Mouse (Mus musculus) midbrain, postnatal 0 days (tissue): ENCODE results near the gene Sh3pxd2a. TPM values are rescaled to one million over a fixed set of nuclear protein-coding genes. Genes with fewer than 3 reads are reported as not detected.

ENCODE experiments used
- ATAC-seq: fragments of 200-750 bp; cut with Nextera tagmentation; 2 replicates; pipeline ENCODE4 v1.8.0; 2017; ENCODE audit warnings: moderate number of reproducible peaks, mild to moderate bottlenecking, moderate TSS enrichment, moderate library complexity; ENCODE audit not compliant: low FRiP score
- DNase-seq: peaks from one replicate; pipeline ENCODE4 v3.0.0-alpha.2; 2015; ENCODE audit warnings: low spot score
- H3K27ac ChIP-seq: fragments of 300-500 bp; sonication (generic); 2 replicates; pipeline ENCODE4 v1.5.1; 2014; ENCODE audit warnings: low read depth, mild to moderate bottlenecking, low read length, mixed read lengths
- H3K27me3 ChIP-seq: fragments of 300-500 bp; sonication (generic); 2 replicates; pipeline ENCODE4 v1.6.1; 2014; ENCODE audit warnings: low read length, control low read depth, mixed read lengths; ENCODE audit not compliant: insufficient read depth
- H3K36me3 ChIP-seq: fragments of 300-500 bp; sonication (generic); 2 replicates; pipeline ENCODE4 v1.6.1; 2014; ENCODE audit warnings: low read length, control low read depth, mixed read lengths; ENCODE audit not compliant: insufficient read depth
- H3K4me1 ChIP-seq: fragments of 300-500 bp; sonication (generic); 2 replicates; pipeline ENCODE4 v1.6.1; 2014; ENCODE audit warnings: mild to moderate bottlenecking, control low read depth, antibody characterized with exemption, low read length, mixed read lengths; ENCODE audit not compliant: insufficient read depth
- H3K4me2 ChIP-seq: fragments of 300-500 bp; sonication (generic); 2 replicates; pipeline ENCODE4 v1.6.1; 2014; ENCODE audit warnings: low read depth, mild to moderate bottlenecking, low read length, mixed read lengths; ENCODE audit not compliant: poor library complexity, severe bottlenecking
- H3K4me3 ChIP-seq: fragments of 300-500 bp; sonication (generic); 2 replicates; pipeline ENCODE4 v1.5.1; 2014; ENCODE audit warnings: low read depth, mild to moderate bottlenecking, low read length, moderate library complexity
- H3K9ac ChIP-seq: fragments of 300-500 bp; sonication (generic); replicated peaks from 2 replicates; pipeline ENCODE4 v1.6.1; 2014; ENCODE audit warnings: mild to moderate bottlenecking, low read length, moderate library complexity, mixed read lengths; ENCODE audit not compliant: poor library complexity, severe bottlenecking
- H3K9me3 ChIP-seq: fragments of 300-500 bp; sonication (generic); 2 replicates; pipeline ENCODE4 v1.6.1; 2016; ENCODE audit warnings: low read length, control low read depth
- CTCF ChIP-seq: IDR thresholded peaks from 2 replicates; pipeline ENCODE4 v1.5.1; 2016; ENCODE audit warnings: antibody characterized with exemption, mild to moderate bottlenecking
- WGBS: fragments of 180-500 bp; shearing (Covaris S2); extraction: QIAGEN DNeasy Blood & Tissue Kit; methylation state at CpG from one replicate; pipeline ENCODE4 v1.1.7; 2014; 5-methylcytosine and 5-hydroxymethylcytosine counted together
- polyA plus RNA-seq: library from polyadenylated mRNA; unstranded; fragments of >200 nt; fragmentation: Nextera tagmentation; extraction: Ambion mirVana; gene quantifications from 2 replicates; pipeline ENCODE4 v1.2.1, GENCODE M21; 2015
- total RNA-seq: library from RNA; depleted of rRNA; stranded (reverse); fragments of >200 nt; gene quantifications from 2 replicates; pipeline ENCODE4 v1.2.3, GENCODE M21; 2014

The Sh3pxd2a gene
- total and polyA plus RNA-seq, 2 experiments from 2014 or later, result 1.5 to 21.0 TPM

DNA sequence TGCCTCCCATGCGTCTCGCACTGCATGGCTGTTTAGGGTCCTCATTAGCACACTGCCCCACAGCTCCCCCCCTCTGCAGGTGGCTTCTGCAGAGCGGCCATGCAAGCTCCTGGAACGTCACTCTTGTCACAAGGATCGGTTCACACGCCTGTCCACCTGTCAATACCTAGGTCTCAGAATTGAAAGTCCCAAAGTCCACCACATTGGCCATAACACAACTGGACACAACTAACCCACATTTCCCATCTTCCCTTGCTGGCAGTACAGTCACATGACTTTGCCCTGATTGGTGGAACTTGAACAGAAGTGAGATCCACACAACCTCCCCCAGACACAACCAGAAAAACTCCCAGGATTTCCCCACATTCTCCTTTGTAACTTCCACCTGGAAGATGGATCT lies 53.9 kb downstream of the Sh3pxd2a start:
- 0 out of 2 replicates have a peak, but pooled peaks cover 2% of the 10 kb centered on the region for H3K4me1 ChIP-seq
- no peaks in the 10 kb centered on the region for H3K27me3 ChIP-seq
- H3K27ac ChIP-seq, result no peak overlapping the region
- no peak overlapping the region for H3K9ac ChIP-seq
- H3K4me2 ChIP-seq, result no peak overlapping the region
- H3K36me3 ChIP-seq, result no peaks in the 10 kb centered on the region
- no peak for TF ChIP-seq CTCF
- no peak overlapping the region for H3K4me3 ChIP-seq
- ATAC-seq (no peak), DNase-seq (no peak)
- H3K9me3 ChIP-seq, result no peaks in the 10 kb centered on the region
- 91% methylated on average over 6 of the region's 6 CpGs for WGBS

DNA sequence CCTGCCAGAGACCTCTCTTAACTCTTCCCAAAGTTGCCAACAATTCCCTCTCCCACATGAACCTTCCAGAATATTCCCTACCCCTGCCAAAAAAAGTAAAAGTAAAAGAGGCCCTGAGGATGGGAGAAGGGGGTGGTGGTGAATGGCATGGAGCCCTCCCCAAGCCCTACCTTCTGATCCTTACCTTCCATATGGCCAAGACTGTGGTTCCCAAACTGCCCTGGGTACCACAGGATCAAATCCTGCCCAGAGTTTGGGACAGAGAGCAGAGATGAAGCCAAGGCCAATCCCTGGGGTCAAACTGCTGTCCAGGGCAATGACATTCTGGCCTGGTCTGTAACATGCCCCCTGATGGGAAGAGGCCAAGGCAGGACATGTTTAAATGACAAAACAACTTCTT lies 55.1 kb downstream of the Sh3pxd2a start:
- no peak for DNase-seq
- Histone ChIP-seq H3K9ac (no peak overlapping the region), H3K4me1 (0 out of 2 replicates have a peak, but pooled peaks cover under 1% of the 10 kb centered on the region), H3K4me2 (no peak overlapping the region), H3K27ac (no peak overlapping the region), H3K9me3 (no peaks in the 10 kb centered on the region), H3K36me3 (no peaks in the 10 kb centered on the region), H3K4me3 (no peak overlapping the region), H3K27me3 (no peaks in the 10 kb centered on the region)
- TF ChIP-seq CTCF, result no peak
- ATAC-seq, result no peak

DNA sequence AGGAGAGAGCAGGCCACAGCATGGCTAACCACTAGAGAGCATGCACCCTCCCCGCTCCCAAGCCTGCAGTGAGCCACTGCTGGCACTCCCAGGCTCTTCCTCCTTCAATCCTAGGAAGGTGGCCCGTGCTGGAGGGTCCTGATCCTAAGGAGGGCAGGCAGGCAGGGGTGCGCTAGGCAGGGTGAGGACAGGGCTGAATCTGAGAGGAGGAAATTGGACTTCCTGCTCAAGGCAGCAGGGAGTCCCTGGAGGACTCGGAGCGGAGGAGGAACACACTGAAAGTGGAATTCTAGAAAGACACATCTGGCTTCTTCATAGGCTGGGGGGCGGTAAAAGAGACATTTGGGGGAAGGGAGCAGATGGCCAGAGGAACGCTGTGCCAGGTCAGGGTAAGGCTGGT lies 55.5 kb downstream of the Sh3pxd2a start:
- H3K4me3 ChIP-seq, result no peak overlapping the region
- no peak overlapping the region for H3K27ac ChIP-seq
- 74% methylated on average over 7 of the region's 7 CpGs for WGBS
- no peaks in the 10 kb centered on the region for H3K27me3 ChIP-seq
- no peaks in the 10 kb centered on the region for H3K9me3 ChIP-seq
- ATAC-seq, result no peak
- no peak for TF ChIP-seq CTCF
- H3K4me2 ChIP-seq, result no peak overlapping the region
- no peaks in the 10 kb centered on the region for H3K36me3 ChIP-seq
- no peak overlapping the region for H3K9ac ChIP-seq
- DNase-seq, result no peak
- H3K4me1 ChIP-seq, result no peaks in the 10 kb centered on the region

DNA sequence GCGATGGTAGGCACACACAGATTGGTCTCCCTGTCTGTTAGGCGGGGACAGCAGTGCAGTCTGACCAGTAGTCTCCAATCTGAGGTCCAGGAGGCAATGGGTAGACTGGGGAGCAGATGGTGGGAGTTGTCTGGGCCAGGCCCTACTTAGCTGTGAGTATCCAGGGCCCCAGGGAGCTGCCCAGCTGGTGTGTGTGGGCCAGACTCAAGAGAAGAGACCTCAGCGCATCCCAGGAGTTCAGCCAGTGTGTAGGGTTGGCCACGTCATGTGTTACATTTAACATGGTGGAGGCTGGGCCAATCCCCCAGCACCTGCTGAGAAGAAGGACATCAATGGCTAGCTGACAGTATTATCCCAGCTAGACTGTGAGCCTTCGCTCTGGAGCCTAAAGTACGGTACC lies 56.9 kb downstream of the Sh3pxd2a start:
- WGBS, result 88% methylated on average over 6 of the region's 6 CpGs
- no peak overlapping the region for H3K9ac ChIP-seq
- ATAC-seq (no peak), DNase-seq (no peak)
- no peak for TF ChIP-seq CTCF
- no peaks in the 10 kb centered on the region for H3K36me3 ChIP-seq
- no peaks in the 10 kb centered on the region for H3K9me3 ChIP-seq
- no peaks in the 10 kb centered on the region for H3K4me1 ChIP-seq
- H3K27me3 ChIP-seq, result no peaks in the 10 kb centered on the region
- H3K27ac ChIP-seq, result no peak overlapping the region
- H3K4me2 ChIP-seq, result no peak overlapping the region
- no peak overlapping the region for H3K4me3 ChIP-seq

DNA sequence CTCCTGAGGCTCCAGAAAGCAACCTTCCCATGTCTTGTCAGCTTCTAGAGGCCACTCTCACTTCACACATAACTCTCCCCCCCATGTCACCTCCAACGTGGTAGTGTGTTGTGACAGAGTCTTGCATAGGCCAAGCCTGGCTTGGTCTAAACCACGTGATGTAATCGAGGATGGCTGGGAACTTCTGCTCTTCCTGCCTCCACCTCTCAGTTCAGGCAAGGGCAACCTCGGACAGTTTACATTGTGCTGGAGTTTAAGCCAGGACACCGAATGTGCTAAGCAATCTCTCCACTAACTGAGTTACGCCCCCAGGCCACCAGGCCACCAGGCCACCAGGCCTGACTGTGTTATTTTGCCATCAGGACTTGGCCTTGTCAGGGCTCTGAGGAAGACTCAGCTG lies 57.7 kb downstream of the Sh3pxd2a start:
- no peak overlapping the region for H3K9ac ChIP-seq
- H3K4me2 ChIP-seq, result no peak overlapping the region
- no peaks in the 10 kb centered on the region for H3K4me1 ChIP-seq
- no peak overlapping the region for H3K4me3 ChIP-seq
- WGBS, result 76% methylated on average over 6 of the region's 6 CpGs
- no peaks in the 10 kb centered on the region for H3K36me3 ChIP-seq
- no peak for TF ChIP-seq CTCF
- ATAC-seq (no peak), DNase-seq (no peak)
- H3K27me3 ChIP-seq, result no peaks in the 10 kb centered on the region
- no peak overlapping the region for H3K27ac ChIP-seq
- no peaks in the 10 kb centered on the region for H3K9me3 ChIP-seq

DNA sequence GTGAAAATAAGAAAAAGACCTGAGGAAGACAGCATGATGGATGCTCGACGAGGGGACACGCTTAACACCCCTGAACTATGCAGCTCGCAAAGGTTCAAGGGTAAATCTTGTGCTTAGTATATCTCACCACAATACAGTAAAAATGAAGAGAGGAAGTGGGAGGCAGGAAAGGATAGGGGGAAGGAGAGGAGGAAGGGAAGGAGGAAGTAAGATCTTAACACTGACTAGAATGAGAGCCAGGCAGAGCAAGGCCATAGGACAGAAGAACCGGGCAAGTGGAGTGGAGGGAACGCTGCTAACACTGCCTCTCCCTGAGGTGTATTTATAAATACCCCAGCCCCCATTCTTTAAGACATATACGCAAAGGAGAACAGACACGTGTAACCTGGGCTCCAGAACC lies 58.7 kb downstream of the Sh3pxd2a start:
- no peak overlapping the region for H3K4me3 ChIP-seq
- H3K27me3 ChIP-seq, result no peaks in the 10 kb centered on the region
- DNase-seq, result no peak
- no peak for TF ChIP-seq CTCF
- no peak for ATAC-seq
- H3K4me2 ChIP-seq, result no peak overlapping the region
- H3K4me1 ChIP-seq, result no peaks in the 10 kb centered on the region
- no peaks in the 10 kb centered on the region for H3K9me3 ChIP-seq
- no peak overlapping the region for H3K27ac ChIP-seq
- H3K9ac ChIP-seq, result no peak overlapping the region
- no peaks in the 10 kb centered on the region for H3K36me3 ChIP-seq
- WGBS, result 93% methylated on average over 8 of the region's 8 CpGs
